Mouse (Mus musculus) C2C12 (cell line): ENCODE measurements around the gene Eipr1. TPM values are rescaled to one million over a fixed set of nuclear protein-coding genes. Genes with fewer than 3 reads are reported as not detected.
A peak's percentile ranks its signal among the peaks of the same experiment; 100 is the strongest.

ENCODE experiments used
- H3K27me3 ChIP-seq: one replicate; pipeline ENCODE4 v1.6.1; 2011; ENCODE audit not compliant: control insufficient read depth, insufficient read depth, insufficient read length
- H3K36me3 ChIP-seq: one replicate; pipeline ENCODE4 v1.6.1; 2011; ENCODE audit not compliant: control insufficient read depth, insufficient read depth
- H3K4me3 ChIP-seq: one replicate; pipeline ENCODE4 v1.5.1; 2011; ENCODE audit warnings: mild to moderate bottlenecking, control low read depth; ENCODE audit not compliant: poor library complexity, insufficient read depth, severe bottlenecking
- H3K79me2 ChIP-seq: one replicate; pipeline ENCODE4 v1.6.1; 2011; ENCODE audit not compliant: control insufficient read depth, insufficient read depth
- H3K79me3 ChIP-seq: one replicate; pipeline ENCODE4 v1.6.1; 2011; ENCODE audit warnings: low read depth, control low read depth
- H3ac ChIP-seq: one replicate; pipeline ENCODE3; 2011; ENCODE audit warnings: low read depth; ENCODE audit not compliant: control insufficient read depth, insufficient read length
- CEBPB ChIP-seq: IDR thresholded peaks from one replicate; pipeline ENCODE4 v1.6.1; 2011; ENCODE audit warnings: low read depth, mild to moderate bottlenecking, control low read depth, moderate library complexity
- CTCF ChIP-seq: IDR thresholded peaks from one replicate; pipeline ENCODE4 v1.5.1; 2011; ENCODE audit not compliant: control insufficient read depth, insufficient read depth, insufficient read length
- FOSL1 ChIP-seq: IDR thresholded peaks from one replicate; pipeline ENCODE4 v1.8.0; 2011; ENCODE audit warnings: mild to moderate bottlenecking, low read length; ENCODE audit not compliant: poor library complexity, insufficient read depth, severe bottlenecking
- MAX ChIP-seq: IDR thresholded peaks from one replicate; pipeline ENCODE4 v1.6.1; 2011; ENCODE audit warnings: mild to moderate bottlenecking, control low read depth
- MYOD1 ChIP-seq: IDR thresholded peaks from one replicate; pipeline ENCODE4 v1.6.1; 2011; ENCODE audit warnings: low read depth; ENCODE audit not compliant: control insufficient read depth, insufficient read length
- MYOG ChIP-seq: IDR thresholded peaks from one replicate; pipeline ENCODE4 v1.6.1; 2011; ENCODE audit not compliant: control insufficient read depth, insufficient read length; ENCODE audit errors: extremely low read depth
- USF1 ChIP-seq: IDR thresholded peaks from one replicate; pipeline ENCODE4 v1.6.1; 2011; ENCODE audit warnings: low read depth, mild to moderate bottlenecking, control low read depth, moderate library complexity
- polyA plus RNA-seq: library from polyadenylated mRNA; unstranded; fragments of >200 nt; fragmentation: generic; extraction: Trizol; gene quantifications from one replicate; pipeline ENCODE4 v1.2.1, GENCODE M21; 2012; ENCODE audit warnings: missing spikeins

Gene Eipr1
- polyA plus RNA-seq, 1 experiment: 22.7 TPM

DNA sequence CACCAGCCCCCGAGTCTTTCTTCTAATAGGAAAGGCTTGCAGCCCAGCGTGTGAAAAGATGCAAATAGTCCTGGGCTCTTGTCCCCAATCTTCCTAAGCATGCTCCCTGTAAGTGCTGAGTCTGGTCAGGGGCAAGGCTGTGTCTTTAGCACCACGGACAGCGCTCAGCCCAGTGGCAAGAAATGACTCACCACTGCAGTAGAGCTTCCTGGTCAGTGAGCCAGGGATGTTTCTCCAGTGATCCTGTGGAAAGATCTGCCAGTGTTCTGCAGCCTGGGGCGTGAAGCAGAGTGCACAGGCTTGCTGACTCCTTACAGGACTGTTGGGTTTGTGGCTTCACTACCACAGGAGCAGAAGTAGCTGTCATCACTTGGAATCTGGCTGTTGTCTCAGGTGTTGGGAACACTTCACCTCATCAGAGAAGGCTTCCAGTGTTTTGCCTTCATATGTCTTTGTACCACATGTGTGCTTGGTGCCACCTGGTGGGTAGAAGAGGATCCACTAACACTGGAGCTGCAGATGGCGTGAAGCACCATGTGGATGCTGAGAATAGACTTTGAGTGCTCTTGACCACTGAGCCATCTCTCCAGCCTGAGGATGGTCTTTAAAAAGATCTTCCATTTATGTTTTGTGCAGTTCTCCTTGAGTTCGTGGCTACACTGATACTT lies 79.6 kb downstream of the Eipr1 start:
- TF ChIP-seq CEBPB: no peak
- TF ChIP-seq FOSL1: peak; percentile 34
- Histone ChIP-seq H3K27me3 (no peaks in the 10 kb centered on the region), H3K36me3 (no peaks in the 10 kb centered on the region), H3K4me3 (no peak overlapping the region), H3ac (no peak overlapping the region), H3K79me2 (no peaks in the 10 kb centered on the region), H3K79me3 (no peaks in the 10 kb centered on the region)

DNA sequence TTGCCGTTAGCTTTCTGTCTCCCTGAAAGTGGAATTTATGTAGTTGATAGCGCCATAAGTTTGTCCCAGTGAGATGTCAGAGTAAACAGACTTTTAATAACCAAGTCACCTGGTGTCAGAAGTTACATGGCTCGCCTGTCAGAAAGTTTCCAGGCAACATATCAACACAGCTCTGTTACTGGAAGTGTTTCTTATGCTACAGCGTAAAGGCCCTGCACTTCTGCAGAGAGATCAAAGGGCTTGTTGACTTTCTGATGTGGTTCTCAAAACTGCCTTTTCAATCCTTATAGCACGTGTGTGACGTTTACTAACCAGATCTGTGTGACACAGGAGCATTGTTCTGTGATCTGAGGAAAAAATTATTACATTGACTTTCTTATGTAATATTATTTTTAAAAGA lies 82.7 kb downstream of the Eipr1 start:
- Histone ChIP-seq H3ac (no peak overlapping the region), H3K36me3 (no peaks in the 10 kb centered on the region), H3K79me3 (no peaks in the 10 kb centered on the region), H3K79me2 (no peaks in the 10 kb centered on the region), H3K4me3 (no peak overlapping the region), H3K27me3 (no peaks in the 10 kb centered on the region)
- no peak for TF ChIP-seq CEBPB

DNA sequence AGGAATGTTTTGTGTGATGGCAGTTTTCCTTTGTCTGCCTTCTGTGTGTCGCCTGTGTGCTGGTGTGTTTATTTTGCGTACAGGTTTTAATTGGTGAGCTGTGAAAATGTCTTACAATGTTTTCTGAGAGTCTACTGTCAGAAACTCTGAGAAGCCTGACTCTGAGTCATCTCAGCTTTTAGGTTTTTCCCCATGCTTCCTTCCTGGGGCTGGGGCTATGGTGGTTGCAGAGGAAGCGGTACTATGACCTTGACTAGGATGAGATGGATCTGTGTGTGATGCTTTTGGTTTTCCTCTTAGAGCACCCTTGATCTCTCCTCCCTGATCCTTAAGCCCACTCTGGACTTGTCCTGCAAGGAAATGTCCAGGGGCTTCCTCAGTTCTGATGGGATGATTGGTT lies 84.1 kb downstream of the Eipr1 start:
- TF ChIP-seq FOSL1: no peak
- no peak for TF ChIP-seq MYOG
- no peak for TF ChIP-seq MAX
- no peak for TF ChIP-seq USF1
- TF ChIP-seq CEBPB: no peak
- TF ChIP-seq CTCF: no peak
- TF ChIP-seq MYOD1: no peak
- Histone ChIP-seq H3K27me3 (no peaks in the 10 kb centered on the region), H3K36me3 (no peaks in the 10 kb centered on the region), H3ac (no peak overlapping the region), H3K4me3 (no peak overlapping the region), H3K79me2 (no peaks in the 10 kb centered on the region), H3K79me3 (no peaks in the 10 kb centered on the region)

DNA sequence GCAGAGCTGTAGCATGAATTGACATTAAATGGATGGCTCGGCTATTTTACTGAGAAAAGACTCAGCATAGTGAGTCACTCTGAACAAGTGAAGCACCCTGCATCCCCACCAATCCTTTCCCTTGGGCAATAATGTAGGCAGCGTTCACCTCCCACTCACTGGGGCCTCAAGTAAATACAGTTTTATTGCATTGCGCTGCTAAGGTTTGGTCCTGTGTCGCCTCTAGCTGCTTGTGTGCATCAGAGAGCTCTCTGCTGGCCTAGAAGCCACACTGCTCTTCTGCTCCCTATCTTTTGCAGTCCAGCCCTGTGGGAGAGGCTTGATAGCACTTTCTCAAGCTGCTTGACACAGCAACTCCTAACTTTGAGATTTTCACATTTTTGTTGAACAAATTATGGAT lies 86.7 kb downstream of the Eipr1 start:
- H3K36me3 ChIP-seq: no peaks in the 10 kb centered on the region
- no peaks in the 10 kb centered on the region for H3K79me3 ChIP-seq
- H3ac ChIP-seq: no peak overlapping the region
- TF ChIP-seq CEBPB (no peak), MYOD1 (no peak), CTCF (no peak), MAX (no peak)
- H3K4me3 ChIP-seq: no peak overlapping the region
- no peaks in the 10 kb centered on the region for H3K79me2 ChIP-seq
- H3K27me3 ChIP-seq: no peaks in the 10 kb centered on the region

DNA sequence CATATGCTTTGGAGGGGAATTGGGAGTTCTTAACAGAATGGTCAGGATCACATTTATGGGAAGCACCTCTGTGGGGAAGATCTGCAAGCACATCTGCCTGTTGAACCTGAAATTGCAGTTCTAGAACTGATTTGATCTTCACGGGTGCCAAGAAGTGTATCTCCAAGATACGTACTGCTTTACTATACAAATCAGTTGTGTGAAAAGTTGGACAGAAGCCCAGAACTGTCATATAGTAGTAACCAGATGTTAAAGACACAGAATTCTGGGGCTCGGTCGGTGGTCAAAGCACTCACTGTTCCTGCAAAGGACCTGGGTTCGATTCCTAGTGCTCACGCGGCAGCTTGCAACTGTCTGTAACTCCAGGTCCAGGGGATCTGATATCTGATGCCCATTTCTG lies 87.4 kb downstream of the Eipr1 start:
- Histone ChIP-seq H3K36me3 (no peaks in the 10 kb centered on the region), H3ac (no peak overlapping the region), H3K27me3 (no peaks in the 10 kb centered on the region), H3K79me2 (no peaks in the 10 kb centered on the region), H3K79me3 (no peaks in the 10 kb centered on the region), H3K4me3 (no peak overlapping the region)
- TF ChIP-seq FOSL1 (no peak), CTCF (no peak), MYOG (no peak), MYOD1 (no peak), USF1 (no peak)

DNA sequence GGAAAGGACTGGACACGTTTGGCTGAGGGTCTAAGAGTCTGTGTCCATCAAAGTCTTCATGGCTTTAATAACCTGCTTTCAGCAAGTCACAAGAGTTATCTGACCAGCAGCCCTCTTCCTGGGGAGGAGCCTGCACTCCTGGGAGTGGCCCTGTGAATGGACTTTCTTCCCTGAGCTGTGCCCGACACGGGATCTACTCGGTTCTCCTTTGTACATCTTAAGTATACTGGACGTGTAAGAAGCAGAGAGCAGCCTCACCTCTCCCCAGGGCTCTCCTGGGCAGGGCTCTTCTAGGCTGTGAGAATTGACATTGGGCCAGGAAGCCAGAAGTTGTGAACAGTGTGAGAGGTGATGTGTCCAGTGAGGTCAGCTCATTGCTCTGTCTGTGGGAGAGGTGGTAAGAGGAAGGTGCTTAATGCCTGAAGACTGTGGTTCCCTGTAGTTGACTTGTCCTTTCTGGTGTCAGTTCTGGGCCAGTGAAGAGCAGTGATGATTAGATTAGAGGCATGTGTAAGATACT lies 89.6 kb downstream of the Eipr1 start:
- TF ChIP-seq MAX (no peak), FOSL1 (no peak), MYOD1 (no peak), USF1 (no peak), CEBPB (no peak), CTCF (no peak), MYOG (no peak)
- Histone ChIP-seq H3K4me3 (no peak overlapping the region), H3K79me2 (no peaks in the 10 kb centered on the region), H3K27me3 (no peaks in the 10 kb centered on the region), H3K36me3 (no peaks in the 10 kb centered on the region), H3ac (no peak overlapping the region), H3K79me3 (no peaks in the 10 kb centered on the region)
